Mouse (Mus musculus) spleen, postnatal 4 days (tissue): ENCODE measurements around the gene Flot1.
A peak's percentile ranks its signal among the peaks of the same experiment; 100 is the strongest.

ENCODE experiments used
- DNase-seq, 2 experiments: peaks; one replicate each; pipeline ENCODE4 v3.0.0; 2022; ENCODE audit warnings: low spot score in 2 of 2

Gene Flot1

GRCm38 (mm10) chr17:35835424-35836140 lies 12.6 kb downstream of the Flot1 start:
- peak in 1 of 2 experiments; percentile 67 for DNase-seq

DNA sequence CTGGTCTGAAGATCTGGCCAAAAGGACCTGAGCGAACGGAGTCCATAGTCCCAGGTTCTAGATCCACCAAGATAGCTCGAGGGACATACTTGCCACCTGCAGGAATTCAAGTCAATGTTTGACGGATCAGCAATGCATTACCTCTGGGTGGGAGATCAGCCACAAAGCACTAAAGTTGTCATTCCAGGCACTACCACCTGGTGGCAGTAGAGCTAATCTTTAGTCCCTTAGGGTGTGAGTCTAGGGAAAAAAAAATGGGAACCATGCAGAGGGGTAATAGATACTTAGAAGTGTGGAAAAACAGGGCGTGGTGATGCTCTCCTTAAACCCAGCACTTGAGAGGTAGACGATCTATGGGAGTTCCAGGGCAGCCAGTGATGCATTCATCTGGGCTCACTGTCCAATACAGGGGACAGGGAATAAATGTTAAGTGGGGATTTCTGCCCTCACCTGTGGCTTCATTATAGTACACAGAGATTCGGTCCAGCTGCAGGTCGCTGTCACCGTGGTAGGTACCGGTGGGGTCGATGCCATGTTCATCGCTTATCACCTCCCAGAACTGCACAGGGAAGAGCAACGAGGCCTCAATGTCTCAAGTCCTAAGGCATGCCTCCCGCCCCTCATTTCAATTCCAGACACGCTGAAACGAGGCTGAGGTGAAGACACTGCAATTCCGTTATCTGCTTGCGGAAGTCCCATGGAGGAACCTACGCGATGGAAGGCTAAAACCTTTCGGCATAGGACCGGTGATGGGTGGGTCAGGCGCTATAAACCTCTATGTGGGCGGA lies 13.3 kb downstream of the Flot1 start:
- peak; percentile 83 to 92 for DNase-seq

GRCm38 (mm10) chr17:35836991-35837422 lies 14.0 kb downstream of the Flot1 start:
- DNase-seq, result peak; percentile 90 to 93

DNA sequence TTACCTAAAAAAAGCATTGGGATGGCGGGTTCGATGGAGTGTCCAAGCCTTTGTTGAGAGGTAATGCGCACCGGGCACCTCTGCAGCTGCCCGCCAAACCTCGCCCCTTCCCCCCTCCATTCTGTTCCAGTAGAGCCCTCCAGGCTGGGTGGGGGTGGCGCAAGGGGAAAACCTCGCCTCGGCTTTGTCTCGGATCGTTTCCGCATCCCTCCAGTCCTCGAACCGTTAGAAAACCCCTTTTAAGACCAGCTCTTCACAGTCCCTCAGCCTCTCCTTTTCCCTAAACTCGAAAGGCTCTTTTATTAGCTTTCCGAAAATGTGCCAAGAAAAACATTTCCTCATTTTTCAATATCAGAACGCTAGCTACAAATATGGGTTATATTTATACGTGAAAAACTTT lies 14.5 kb downstream of the Flot1 start:
- DNase-seq, result peak; percentile 54 to 80

DNA sequence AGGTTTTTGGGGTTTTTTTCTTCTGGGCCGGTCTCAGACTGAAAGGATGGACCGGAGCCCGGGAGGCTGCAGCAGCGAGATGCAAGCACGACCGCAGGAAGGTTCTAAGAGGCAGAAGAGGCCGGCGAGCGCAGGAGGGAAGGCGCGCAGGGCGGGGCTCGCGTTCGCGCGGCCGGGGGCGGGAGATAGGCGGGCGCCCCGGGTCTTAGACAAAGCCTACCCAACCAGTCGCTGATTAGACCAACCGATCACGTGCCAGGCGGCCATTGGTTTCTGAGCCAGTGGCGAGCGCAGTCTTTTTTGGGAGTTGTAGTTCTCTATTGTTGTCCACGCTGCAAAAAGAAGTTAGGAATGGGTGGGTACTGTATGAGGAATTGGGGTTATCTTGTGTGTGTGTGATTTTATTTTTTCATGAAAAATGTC lies 15.1 kb downstream of the Flot1 start, which contains the start of gene Tubb5:
TSS of gene Tubb5 (minus strand) at position 185 of the 423 bp plus-strand sequence.
- peak; percentile 95 to 97 for DNase-seq

- DNase-seq, result no peak
Observed at GRCm38 (mm10) chr17:35838570-35838969, 15.5 kb downstream of the Flot1 start.

DNA sequence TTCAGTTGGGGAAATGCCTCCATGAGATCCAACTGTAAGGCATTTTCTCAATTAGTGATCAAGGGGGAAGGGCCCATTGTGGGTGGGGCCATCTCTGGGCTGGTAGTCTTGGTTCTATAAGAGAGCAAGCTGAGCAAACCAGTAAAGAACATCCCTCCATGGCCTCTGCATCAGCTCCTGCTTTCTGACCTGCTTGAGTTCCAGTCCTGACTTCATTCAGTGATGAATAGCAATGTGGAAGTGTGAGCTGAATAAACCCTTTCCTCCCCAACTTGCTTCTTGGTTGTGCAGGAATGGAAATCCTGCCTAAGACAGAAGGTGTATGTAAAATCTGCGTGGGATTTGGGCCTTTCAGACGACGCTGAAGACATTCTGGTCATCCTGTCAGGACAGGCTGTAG lies 16.0 kb downstream of the Flot1 start:
- DNase-seq, result peak in 1 of 2 experiments; percentile 61

DNA sequence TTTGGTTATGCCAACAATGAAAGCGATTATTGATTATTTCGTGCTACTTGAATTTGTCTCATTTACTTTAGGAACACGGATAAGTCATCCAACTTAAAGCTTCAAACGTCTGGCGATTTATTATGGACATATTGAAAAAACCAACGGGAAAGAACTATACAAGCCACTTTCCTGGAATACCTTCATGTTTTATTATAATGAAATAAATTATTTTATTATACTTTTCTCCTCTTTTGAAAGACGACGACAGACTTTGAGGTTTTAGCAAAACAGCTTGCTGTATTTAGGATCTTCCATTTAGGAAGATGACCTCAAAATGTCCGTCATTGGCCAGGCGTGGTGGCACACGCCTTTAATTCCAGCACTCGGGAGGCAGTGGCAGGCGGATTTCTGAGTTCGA lies 17.5 kb downstream of the Flot1 start:
- DNase-seq, result no peak

DNA sequence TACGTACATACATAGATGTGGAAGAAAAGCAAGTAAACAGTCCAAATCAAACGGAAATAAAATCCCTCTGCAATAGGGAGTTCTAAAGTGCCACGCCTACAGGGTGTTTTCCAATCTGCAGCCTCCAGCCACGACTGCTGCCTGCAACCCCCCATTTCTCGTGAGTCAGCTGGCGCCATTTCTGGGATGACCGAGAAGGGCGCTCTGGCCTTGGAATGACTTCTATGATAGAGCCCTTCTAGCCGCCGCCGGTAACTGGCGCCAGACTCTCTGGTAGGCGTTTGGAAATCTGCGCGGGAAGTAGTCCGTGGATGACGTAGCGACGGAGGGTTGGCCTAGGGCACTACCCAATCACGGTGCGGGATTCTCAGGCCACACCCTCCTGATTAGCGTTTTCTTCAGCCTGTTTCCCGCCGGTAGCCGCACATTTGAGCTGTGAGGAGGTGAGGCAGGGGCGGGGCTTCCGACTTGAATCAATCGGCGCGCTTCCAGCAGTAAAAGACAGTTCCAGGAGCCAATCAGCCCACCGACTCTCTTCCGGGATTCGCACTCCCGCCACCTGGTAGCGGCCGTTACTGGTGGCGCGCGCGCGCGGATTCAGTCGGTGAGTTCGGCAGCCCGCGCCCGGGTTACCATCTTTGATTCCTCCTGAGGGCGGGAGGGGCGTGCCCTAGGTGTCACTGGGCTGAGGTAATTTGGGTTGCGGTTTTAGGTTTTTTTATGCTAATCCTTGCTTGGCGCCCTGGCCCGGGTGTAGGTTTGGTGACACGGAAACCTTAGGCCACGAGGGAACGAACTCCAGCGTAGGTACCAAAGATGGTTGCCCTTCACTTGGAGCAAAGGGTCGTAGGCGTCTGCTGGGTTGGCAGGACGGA lies 18.3 kb downstream of the Flot1 start, which contains the start of gene Mdc1:
TSS of gene Mdc1 (plus strand) at position 440 of the 875 bp plus-strand sequence.
- peak; percentile 98 to 99 for DNase-seq

DNA sequence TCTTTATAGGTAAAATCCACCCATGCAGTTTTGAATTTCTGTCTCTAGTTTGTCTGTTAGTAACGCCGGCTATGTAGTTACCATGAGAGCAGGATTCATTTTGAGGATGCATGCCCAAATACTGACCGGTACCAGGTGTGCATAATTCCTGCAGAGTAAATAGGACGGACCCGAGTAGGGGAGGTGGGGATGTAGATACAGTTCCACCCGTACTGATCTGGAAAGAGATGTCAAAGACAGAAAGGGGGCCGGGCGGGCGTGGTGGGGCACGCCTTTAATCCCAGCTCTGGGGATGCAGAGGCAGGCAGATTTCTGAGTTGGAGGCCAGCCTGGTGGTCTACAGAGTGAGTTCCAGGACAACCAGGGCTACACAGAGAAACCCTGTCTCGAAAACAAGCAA lies 19.0 kb downstream of the Flot1 start:
- DNase-seq, result peak; percentile 48 to 70

DNA sequence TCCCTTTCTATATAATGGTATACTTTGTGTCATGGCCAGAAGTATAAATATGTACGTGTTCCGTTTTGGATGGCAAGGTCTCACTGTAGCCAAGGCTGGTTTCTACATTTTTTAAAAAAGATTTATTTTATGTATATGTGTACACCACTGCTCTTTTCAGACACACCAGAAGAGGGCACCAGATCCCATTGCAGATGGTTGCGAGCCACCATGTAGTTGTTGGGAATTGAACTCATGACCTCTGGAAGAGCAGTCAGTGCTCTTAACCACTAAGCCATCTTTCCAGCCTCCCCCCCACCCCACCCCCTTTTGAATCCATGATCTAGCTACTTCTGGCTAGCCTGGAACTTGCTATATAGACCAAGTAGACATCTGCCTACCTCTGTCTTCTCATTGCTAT lies 20.5 kb downstream of the Flot1 start:
- no peak for DNase-seq

- DNase-seq, result no peak
Observed at GRCm38 (mm10) chr17:35848112-35848511, 25.1 kb downstream of the Flot1 start.

GRCm38 (mm10) chr17:35850974-35851373 lies 27.9 kb downstream of the Flot1 start:
- no peak for DNase-seq

DNA sequence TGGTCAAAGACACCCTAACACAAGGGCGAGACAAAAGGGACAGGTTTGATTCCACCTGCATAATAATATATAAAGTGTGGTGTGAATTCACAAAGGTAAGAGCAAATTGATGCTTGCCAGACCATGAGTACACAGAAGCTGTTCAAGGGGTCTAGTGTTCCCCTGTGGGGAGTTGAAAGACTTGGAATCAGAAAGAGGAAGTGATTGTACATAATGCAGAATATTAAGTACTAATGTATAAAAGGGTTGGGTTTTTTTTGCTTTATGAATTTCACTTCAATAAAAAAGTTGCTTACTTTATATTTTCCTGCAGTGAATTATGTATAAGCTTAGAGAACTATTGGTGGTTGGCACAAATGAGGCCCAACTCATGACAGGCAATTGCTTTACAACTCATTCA lies 36.3 kb downstream of the Flot1 start:
- no peak for DNase-seq

DNA sequence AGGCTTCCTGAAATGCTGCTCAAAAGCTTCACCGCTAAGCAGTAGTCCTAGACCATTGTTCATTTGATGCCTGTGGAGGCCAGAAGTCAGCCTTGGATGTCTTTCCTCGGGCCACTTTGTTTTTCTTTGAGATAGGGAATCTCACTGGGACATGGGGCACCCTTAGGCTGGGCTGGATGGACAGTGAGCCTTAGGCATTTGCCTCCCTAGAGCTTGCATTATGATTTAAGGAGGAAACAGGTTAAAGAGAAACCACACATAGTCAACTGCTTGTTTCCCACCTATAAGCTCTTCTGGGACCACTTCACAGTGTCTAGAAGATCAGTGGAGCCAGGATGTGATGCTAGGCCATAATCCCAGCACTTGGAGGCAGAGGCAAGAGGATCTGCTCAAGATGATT lies 36.8 kb downstream of the Flot1 start:
- DNase-seq, result no peak

DNA sequence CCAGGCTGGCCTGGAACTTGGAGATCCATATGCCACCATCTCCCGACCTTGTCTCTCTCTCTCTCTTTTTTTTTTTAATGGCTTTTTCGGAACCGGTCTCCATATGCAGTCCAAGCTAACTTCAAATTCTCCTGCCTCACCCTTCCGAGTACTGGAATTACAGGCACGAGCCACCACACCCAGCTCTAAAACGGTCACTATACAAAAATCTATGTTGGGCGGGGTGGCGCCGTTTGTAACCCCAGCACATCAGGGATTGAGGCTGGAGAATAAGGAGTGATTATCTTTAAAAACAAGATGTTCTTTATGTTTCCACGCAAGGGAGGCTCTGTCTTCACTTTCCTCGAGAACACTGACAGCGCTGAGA lies 37.8 kb downstream of the Flot1 start:
- DNase-seq, result no peak

- DNase-seq, result peak; percentile 86 to 93
Observed at GRCm38 (mm10) chr17:35861198-35861857, 38.3 kb downstream of the Flot1 start, which contains the start of gene Nrm. Gene Nrm (plus strand): TSS chr17:35861318.

- no peak for DNase-seq
Observed at GRCm38 (mm10) chr17:35864832-35865353, 41.9 kb downstream of the Flot1 start.

DNA sequence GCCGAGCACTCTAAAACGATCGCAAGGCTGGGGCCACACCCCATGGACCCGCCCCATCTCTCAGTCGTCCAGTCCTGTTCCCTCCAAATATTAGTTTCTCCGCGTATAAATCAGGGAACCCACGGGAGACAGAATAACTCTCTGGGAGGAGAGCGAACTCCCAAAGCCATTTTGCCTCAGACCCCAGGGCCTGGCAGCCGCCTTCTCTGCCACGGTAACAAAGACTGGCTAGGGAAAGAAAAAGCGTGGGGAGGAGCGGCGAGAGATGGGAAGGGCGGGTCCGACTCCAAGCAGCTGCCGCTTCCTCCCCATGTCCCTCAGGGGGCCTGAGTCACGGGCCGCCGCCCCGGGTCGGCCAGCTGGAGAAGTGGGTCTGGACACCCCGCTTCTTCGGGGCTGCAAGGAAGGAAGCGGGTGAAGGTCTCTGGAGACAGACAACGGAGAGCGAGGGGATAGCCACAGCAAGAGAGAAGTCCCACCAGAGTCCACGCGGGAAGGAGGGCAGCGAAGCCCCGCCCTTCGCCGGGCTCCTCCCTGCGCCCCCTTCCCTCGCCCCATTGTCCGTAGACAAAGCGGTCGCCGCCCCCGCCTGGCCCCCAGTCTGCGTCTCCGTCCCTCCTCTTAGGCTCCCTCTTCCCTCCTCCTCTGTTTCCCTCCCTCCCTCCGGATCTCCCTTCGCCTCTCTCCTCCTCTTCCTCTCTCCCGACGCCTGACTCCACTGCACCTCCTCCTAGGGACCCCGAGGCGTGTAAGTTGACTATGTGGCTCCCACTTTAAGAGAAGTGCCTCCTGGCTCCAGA lies 42.7 kb downstream of the Flot1 start, which contains the start of gene Ppp1r18:
TSS of gene Ppp1r18 (plus strand) at position 113 of the 800 bp plus-strand sequence.
- peak; percentile 66 to 83 for DNase-seq

- peak; percentile 57 to 78 for DNase-seq
Observed at GRCm38 (mm10) chr17:35866281-35866831, 43.3 kb downstream of the Flot1 start.
